Mouse (Mus musculus): ENCODE measurements around the gene Dmbt1.
"Not testable (repeated sequence)": the region's sequence is repeated elsewhere in the genome, so short reads cannot be mapped to it uniquely, and the experiment has no call there.

Gene Dmbt1

GRCm38 (mm10) chr7:131031755-131032154 lies at the start of gene Dmbt1:
Gene Dmbt1 (plus strand): TSS chr7:131032053.
- no peak for DNase-seq (ENCODE audit: low spot score)

- DNase-seq (ENCODE audit: low spot score): peak; percentile 54
These were observed 49.5 kb upstream of the Dmbt1 start for GRCm38 (mm10) chr7:130982371-130982770.

- DNase-seq (ENCODE audit: low spot score): no peak
These were observed 49.0 kb upstream of the Dmbt1 start for GRCm38 (mm10) chr7:130982881-130983280.

- no peak for DNase-seq (ENCODE audit: low spot score)
These were observed 47.6 kb upstream of the Dmbt1 start for GRCm38 (mm10) chr7:130984294-130984693.

- DNase-seq (ENCODE audit: low spot score): no peak
These were observed 46.7 kb upstream of the Dmbt1 start for GRCm38 (mm10) chr7:130985193-130985592.

GRCm38 (mm10) chr7:130985716-130986115 lies 46.1 kb upstream of the Dmbt1 start:
- DNase-seq (ENCODE audit: low spot score): no peak

- no peak for DNase-seq (ENCODE audit: low spot score)
These were observed 43.7 kb upstream of the Dmbt1 start for GRCm38 (mm10) chr7:130988146-130988545.

- DNase-seq (ENCODE audit: low spot score): no peak
These were observed 42.5 kb upstream of the Dmbt1 start for GRCm38 (mm10) chr7:130989371-130989770.

- no peak for DNase-seq (ENCODE audit: low spot score)
These were observed 40.6 kb upstream of the Dmbt1 start for GRCm38 (mm10) chr7:130991174-130991789.

- peak; percentile 48 for DNase-seq (ENCODE audit: low spot score)
These were observed 37.9 kb upstream of the Dmbt1 start for GRCm38 (mm10) chr7:130993907-130994306.

GRCm38 (mm10) chr7:131001976-131002726 lies 29.7 kb upstream of the Dmbt1 start:
- no peak for DNase-seq (ENCODE audit: low spot score)

GRCm38 (mm10) chr7:131004071-131004470 lies 27.8 kb upstream of the Dmbt1 start:
- DNase-seq (ENCODE audit: low spot score): no peak

GRCm38 (mm10) chr7:131007221-131007620 lies 24.6 kb upstream of the Dmbt1 start:
- no peak for DNase-seq (ENCODE audit: low spot score)

GRCm38 (mm10) chr7:131009178-131009577 lies 22.7 kb upstream of the Dmbt1 start:
- no peak for DNase-seq (ENCODE audit: low spot score)

GRCm38 (mm10) chr7:131011901-131012300 lies 20.0 kb upstream of the Dmbt1 start:
- no peak for DNase-seq (ENCODE audit: low spot score)

- no peak for DNase-seq (ENCODE audit: low spot score)
These were observed 12.7 kb upstream of the Dmbt1 start for GRCm38 (mm10) chr7:131019181-131019580.

- no peak for DNase-seq (ENCODE audit: low spot score)
These were observed 7.0 kb upstream of the Dmbt1 start for GRCm38 (mm10) chr7:131024807-131025206.

GRCm38 (mm10) chr7:131027557-131027956 lies 4.3 kb upstream of the Dmbt1 start:
- DNase-seq (ENCODE audit: low spot score): no peak

GRCm38 (mm10) chr7:131036396-131036795 lies 4.5 kb downstream of the Dmbt1 start:
- no peak for DNase-seq (ENCODE audit: low spot score)

GRCm38 (mm10) chr7:131037083-131037482 lies 5.2 kb downstream of the Dmbt1 start:
- no peak for DNase-seq (ENCODE audit: low spot score)

- not testable (repeated sequence) for DNase-seq (ENCODE audit: low spot score)
These were observed 8.9 kb downstream of the Dmbt1 start for GRCm38 (mm10) chr7:131040760-131041159.

GRCm38 (mm10) chr7:131042657-131043056 lies 10.8 kb downstream of the Dmbt1 start:
- DNase-seq (ENCODE audit: low spot score): peak; percentile 37

GRCm38 (mm10) chr7:131045258-131045835 lies 13.5 kb downstream of the Dmbt1 start:
- DNase-seq (ENCODE audit: low spot score): peak; percentile 14
